Mouse (Mus musculus) CD8-positive naive resting alpha-beta T cell, adult 2 months (primary cell): ENCODE data around the gene Eif4h.

ENCODE experiments used
- DNase-seq, 2 experiments: peaks; one replicate each; pipeline ENCODE4 v3.0.0; 2022; ENCODE audit warnings: low read depth in 2 of 2, low spot score in 2 of 2

Gene Eif4h

GRCm38 (mm10) chr5:134609916-134610643 is 29.2 kb downstream of the Eif4h start:
- DNase-seq: no peak

GRCm38 (mm10) chr5:134607121-134607520 is 32.2 kb downstream of the Eif4h start:
- no peak for DNase-seq

- DNase-seq: no peak
Measured at GRCm38 (mm10) chr5:134606314-134606713, 33.0 kb downstream of the Eif4h start.

- DNase-seq: no peak
Measured at GRCm38 (mm10) chr5:134604376-134604775, 34.9 kb downstream of the Eif4h start.

- no peak for DNase-seq
Measured at GRCm38 (mm10) chr5:134597711-134598110, 41.6 kb downstream of the Eif4h start.

GRCm38 (mm10) chr5:134593093-134593492 is 46.2 kb downstream of the Eif4h start:
- no peak for DNase-seq

- no peak for DNase-seq
Measured at GRCm38 (mm10) chr5:134592026-134592581, 47.2 kb downstream of the Eif4h start.

GRCm38 (mm10) chr5:134589900-134590299 is 49.4 kb downstream of the Eif4h start:
- no peak for DNase-seq

- no peak for DNase-seq
Measured at GRCm38 (mm10) chr5:134584798-134585197, 54.5 kb downstream of the Eif4h start.

- no peak for DNase-seq
Measured at GRCm38 (mm10) chr5:134583884-134584213, 55.4 kb downstream of the Eif4h start.

GRCm38 (mm10) chr5:134583006-134583883 is 56.0 kb downstream of the Eif4h start:
- no peak for DNase-seq

- DNase-seq: peak; percentile 95 to 97
Measured at GRCm38 (mm10) chr5:134582221-134582907, 56.9 kb downstream of the Eif4h start.

GRCm38 (mm10) chr5:134581146-134581545 is 58.1 kb downstream of the Eif4h start, which contains the start of gene Rfc2:
Rfc2 (plus strand) TSS chr5:134581366.
- DNase-seq: no peak

GRCm38 (mm10) chr5:134579135-134579534 is 60.2 kb downstream of the Eif4h start:
- DNase-seq: no peak

GRCm38 (mm10) chr5:134577534-134577933 is 61.8 kb downstream of the Eif4h start:
- DNase-seq: no peak

GRCm38 (mm10) chr5:134576517-134577220 is 62.6 kb downstream of the Eif4h start:
- no peak for DNase-seq

- DNase-seq: no peak
Measured at GRCm38 (mm10) chr5:134575833-134576232, 63.5 kb downstream of the Eif4h start.

GRCm38 (mm10) chr5:134572508-134573214 is 66.6 kb downstream of the Eif4h start:
- DNase-seq: no peak

GRCm38 (mm10) chr5:134571730-134572507 is 67.4 kb downstream of the Eif4h start:
- DNase-seq: peak in 1 of 2 experiments; percentile 26
